Mouse (Mus musculus) layer of hippocampus, adult 11-12 months (tissue): ENCODE results near the gene Ubb.
"Not testable (repeated sequence)": the region's sequence is repeated elsewhere in the genome, so short reads cannot be mapped to it uniquely, and the experiment has no call there.

Experiments
- DNase-seq: peaks from one replicate; pipeline ENCODE4 v3.0.0; 2022; ENCODE audit warnings: low spot score

Gene Ubb

DNA sequence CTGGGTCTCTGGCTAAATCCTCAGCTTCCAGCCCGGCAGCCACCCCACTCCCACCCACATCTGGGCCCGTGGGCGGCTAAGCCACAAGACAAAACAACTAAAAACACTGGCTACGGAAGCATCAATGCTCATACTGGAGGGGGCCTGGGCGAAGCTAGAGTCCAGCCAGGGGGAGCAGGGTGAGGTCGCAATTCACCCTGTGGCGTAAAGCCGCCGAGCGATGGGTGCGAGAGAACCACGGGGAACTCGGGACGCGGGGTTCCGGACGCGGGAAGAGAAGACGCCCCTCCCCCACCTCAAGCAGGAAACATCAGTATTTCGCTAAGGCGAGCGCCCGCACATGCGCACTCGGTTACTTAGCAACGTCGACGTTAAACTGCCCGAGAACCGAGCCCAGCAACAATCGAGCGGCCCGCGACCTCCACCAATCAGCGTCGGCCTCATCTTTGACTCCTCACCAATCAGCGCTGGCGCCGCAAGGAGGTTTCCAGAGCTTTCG lies at the start of gene Ubb:
Gene Ubb, plus strand, starts transcription at position 445 of the 499 bp plus-strand sequence.
- DNase-seq = peak; percentile 100

- DNase-seq = no peak
These were observed 43.3 kb upstream of the Ubb start for GRCm38 (mm10) chr11:62507683-62508082.

DNA sequence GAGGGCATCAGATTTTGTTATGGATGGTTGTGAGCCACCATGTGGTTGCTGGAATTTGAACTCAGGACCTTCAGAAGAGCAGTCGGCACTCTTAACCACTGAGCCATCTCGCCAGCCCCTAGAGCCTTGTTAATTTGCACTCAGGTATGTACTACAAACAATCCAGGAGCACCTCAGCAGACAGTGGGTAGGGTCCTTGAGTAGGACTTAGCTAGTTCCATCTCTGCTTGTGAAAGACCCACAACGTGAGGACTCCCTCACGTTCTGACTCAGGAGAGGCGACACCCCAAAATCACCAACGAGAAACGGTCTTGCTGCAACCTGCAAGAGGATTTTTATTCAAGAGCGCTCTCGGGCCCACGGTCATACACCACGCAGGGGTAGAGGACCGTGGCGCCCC lies 42.6 kb upstream of the Ubb start:
- not testable (repeated sequence) for DNase-seq

DNA sequence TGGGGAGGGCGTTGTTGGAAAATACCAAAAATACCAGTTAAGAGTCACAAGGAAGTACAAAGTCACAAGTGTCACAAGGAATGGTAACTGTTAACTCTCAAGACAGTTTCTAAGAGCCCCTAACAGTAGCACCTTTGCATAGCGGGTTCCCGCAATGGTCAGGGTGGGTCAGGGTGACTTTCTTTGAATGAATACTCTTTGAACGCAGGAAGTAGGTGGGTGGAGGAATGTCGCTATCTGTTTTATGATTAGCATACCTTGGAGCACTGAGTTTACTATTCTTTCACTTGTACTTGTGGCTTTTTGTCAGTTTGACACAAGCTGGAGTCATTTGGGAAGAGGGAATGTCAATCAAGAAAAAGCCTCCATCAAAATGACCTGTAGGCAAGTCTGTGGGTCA lies 42.2 kb upstream of the Ubb start:
- not testable (repeated sequence) for DNase-seq

DNA sequence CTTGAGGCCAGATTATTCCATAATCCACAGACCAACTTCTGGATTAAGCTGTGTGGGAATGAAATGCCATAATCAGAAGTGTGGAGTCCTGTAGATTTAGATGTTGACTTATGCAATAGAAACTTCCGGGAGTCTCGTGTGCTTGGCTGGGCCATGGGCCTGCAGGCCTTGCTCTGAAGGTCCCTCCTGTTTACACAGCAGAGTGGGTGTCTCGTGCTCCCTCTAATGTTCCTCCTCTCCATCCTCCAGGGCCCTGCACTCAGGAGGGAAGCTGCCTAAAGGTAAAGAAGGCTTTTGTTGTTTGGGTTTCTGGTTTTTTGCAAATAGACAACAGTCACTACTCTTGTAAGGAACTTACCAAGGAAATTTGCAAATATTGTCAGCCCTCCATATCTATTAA lies 41.4 kb upstream of the Ubb start:
- no peak for DNase-seq

DNA sequence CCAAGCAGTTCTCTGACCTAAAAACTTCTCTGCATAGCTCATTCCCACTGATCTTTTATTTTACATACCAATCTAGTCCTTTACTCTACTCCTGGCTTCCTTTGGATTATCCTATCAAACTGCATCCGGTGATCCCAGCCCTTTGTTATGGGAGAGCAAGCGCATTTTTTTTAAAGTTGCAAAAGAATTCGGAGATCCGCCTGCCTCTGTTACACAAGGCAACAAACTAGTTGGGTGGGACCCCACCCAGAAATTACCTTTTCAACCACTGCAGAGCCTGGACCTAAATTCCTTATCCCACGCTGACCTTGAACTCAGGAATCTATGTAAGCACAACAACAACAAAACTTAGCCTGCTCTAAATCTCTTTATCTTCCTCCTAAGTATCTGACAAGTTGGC lies 40.0 kb upstream of the Ubb start:
- no peak for DNase-seq

GRCm38 (mm10) chr11:62511444-62512202 lies 39.3 kb upstream of the Ubb start:
- DNase-seq = no peak

- no peak for DNase-seq
These were observed 38.4 kb upstream of the Ubb start for GRCm38 (mm10) chr11:62512529-62513080.

GRCm38 (mm10) chr11:62513311-62513710 lies 37.7 kb upstream of the Ubb start:
- no peak for DNase-seq

- DNase-seq = no peak
These were observed 32.0 kb upstream of the Ubb start for GRCm38 (mm10) chr11:62518991-62519390.

DNA sequence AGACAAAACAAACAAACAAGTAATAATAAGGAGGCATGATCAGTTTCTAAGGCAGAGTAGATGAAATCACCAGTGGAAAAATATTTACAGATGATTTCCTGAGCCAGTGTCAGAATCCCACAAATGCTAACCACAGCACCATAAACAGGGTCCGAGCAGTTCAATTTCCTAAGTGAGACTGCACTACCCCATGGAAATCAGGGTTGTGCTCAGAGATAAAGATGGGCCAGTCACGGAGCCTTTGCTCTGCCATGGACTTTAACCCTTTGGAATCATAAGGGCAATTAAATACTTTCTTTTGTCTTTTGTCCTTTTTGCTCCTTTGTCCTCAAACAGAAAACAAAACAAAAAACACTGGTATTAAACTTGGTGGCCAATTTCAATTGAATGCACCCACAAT lies 28.7 kb upstream of the Ubb start:
- no peak for DNase-seq

DNA sequence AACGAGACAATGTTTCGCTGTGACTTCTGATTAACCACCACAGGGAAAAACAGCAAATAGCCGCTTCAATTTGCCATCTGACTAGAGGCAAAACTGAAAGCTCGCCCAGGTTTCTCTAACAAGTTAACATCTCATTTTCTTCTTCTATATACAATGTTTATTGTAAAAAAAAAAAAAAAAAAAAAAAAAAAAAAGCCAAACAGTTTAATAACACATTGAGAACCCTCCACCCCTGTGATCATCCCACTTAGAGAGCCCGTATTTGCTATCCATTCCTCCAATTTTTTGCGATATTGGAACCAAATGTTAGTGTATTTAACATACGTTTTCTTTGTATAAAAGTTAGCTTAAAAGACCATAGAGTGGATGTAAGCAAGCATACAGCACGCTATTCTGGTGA lies 13.9 kb upstream of the Ubb start:
- no peak for DNase-seq

DNA sequence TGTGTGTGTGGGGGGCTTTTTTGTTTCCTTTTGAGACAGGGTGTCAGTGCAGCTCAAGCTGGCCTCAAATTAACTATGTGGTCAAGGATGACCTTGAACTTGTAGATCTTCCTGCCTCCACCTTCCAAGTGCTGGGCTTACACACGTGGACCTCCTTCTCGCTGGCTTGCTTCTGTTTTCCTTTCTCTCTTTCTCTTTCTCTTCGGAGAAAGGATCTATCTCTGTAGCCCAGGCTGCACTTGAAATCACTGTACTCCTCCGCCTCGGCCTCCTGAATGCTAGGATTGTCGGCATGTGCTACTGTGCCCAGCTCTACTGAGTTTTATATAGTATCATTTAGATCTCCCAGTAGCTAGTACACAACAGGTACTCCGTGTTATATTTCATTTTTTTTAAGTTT lies 13.4 kb upstream of the Ubb start:
- no peak for DNase-seq

- DNase-seq = peak; percentile 38
These were observed 12.5 kb upstream of the Ubb start for GRCm38 (mm10) chr11:62538321-62539088.

- peak; percentile 63 for DNase-seq
These were observed 11.7 kb upstream of the Ubb start, which contains the start of gene Cenpv for GRCm38 (mm10) chr11:62539089-62539890. TSS of gene Cenpv (minus strand) at chr11:62539261.

GRCm38 (mm10) chr11:62540167-62540566 lies 10.8 kb upstream of the Ubb start:
- DNase-seq = no peak

- no peak for DNase-seq
These were observed 10.0 kb upstream of the Ubb start for GRCm38 (mm10) chr11:62540969-62541368.

- DNase-seq = no peak
These were observed 9.4 kb upstream of the Ubb start for GRCm38 (mm10) chr11:62541581-62541980.

DNA sequence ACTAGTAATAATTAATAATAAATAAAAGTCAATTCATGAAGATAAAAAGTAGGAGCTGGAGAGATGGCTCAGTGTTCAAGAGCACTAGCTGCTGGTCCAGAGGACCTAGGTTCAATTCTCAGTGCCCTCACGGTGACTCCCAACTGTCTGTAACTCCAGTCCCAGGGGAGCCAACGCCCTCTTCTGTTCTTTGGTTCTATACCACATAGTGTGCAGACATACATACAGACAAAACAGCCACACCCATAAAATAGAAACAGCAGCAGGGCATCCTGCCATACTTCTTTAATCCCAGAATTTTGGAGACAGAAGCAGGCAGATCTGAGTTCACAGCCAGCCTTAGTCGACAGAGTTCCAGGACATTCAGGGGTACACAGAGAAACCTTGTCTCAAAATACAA lies 7.0 kb upstream of the Ubb start:
- no peak for DNase-seq

DNA sequence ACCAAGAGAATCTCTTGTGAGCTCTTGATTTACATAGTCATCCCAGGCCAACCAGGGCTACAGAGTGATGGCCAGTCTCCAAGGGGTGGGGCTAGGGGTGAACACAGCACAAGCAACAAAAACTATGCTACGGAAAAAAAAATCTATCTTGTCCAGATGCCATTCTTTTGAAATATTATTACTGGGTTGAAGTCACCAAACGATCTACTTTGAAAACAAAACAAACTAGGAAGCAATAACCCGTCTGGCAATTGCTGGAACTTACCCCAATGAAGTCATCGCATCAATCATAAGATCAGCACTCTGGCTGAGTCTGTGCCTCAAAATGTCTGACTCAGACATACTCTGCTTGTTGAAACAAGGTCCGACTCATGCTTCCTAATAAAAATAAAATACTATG lies 1.2 kb upstream of the Ubb start:
- DNase-seq = peak; percentile 71

DNA sequence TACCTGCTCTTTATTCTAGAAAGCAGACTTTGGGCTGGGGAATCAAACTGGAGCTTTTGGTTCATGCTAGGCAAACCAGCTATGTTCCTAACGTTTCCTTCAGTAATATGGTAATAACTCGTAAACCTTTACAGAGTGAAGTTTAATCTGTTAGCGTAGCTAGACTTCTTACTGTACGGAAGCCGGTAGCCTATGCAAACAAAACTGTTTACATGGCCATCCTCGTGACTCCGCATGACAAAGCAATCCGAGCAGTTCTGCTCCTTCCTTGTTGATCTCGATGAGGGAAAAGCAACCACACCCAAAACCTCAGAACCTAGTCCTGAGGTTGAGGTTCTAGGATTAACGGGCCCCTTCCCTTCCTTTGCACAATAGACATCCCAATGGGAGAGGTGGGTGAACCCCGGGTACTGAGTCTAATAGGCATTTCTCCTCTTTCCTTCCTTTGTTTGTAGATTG lies 715 bp upstream of the Ubb start:
- DNase-seq = peak; percentile 70
